Mouse (Mus musculus) liver, postnatal 0 days (tissue): ENCODE measurements around the gene Fam166a. TPM values are rescaled to one million over a fixed set of nuclear protein-coding genes. Genes with fewer than 3 reads are reported as not detected.

Source experiments
- ATAC-seq: fragments of 200-750 bp; cut with Nextera tagmentation; 2 replicates; pipeline ENCODE4 v1.8.0; 2017; ENCODE audit warnings: mild to moderate bottlenecking, moderate library complexity
- DNase-seq: peaks from one replicate; pipeline ENCODE4 v3.0.0-alpha.2; 2016
- H3K27ac ChIP-seq: fragments of 300-500 bp; sonication (generic); 2 replicates; pipeline ENCODE4 v1.5.1; 2014; ENCODE audit warnings: antibody characterized with exemption, moderate library complexity, mild to moderate bottlenecking, low read depth
- H3K27me3 ChIP-seq: fragments of 300-500 bp; sonication (generic); 2 replicates; pipeline ENCODE4 v1.6.1; 2014; ENCODE audit warnings: low read length, control low read depth, mixed read lengths; ENCODE audit not compliant: insufficient read depth
- H3K36me3 ChIP-seq: fragments of 300-500 bp; sonication (generic); replicated peaks from 2 replicates; pipeline ENCODE4 v1.6.1; 2014; ENCODE audit warnings: mild to moderate bottlenecking, control low read depth, low read length, moderate library complexity, mixed read lengths; ENCODE audit not compliant: insufficient read depth
- H3K4me1 ChIP-seq: fragments of 300-500 bp; sonication (generic); 2 replicates; pipeline ENCODE4 v1.6.1; 2014; ENCODE audit warnings: antibody characterized with exemption, mild to moderate bottlenecking, control low read depth; ENCODE audit not compliant: insufficient read depth
- H3K4me2 ChIP-seq: fragments of 300-500 bp; sonication (generic); 2 replicates; pipeline ENCODE4 v1.6.1; 2014; ENCODE audit warnings: low read depth, mild to moderate bottlenecking, low read length, moderate library complexity, mixed read lengths
- H3K4me3 ChIP-seq: fragments of 300-500 bp; sonication (generic); 2 replicates; pipeline ENCODE4 v1.5.1; 2014; ENCODE audit warnings: low read depth, low read length
- H3K9ac ChIP-seq: fragments of 300-500 bp; sonication (generic); replicated peaks from 2 replicates; pipeline ENCODE4 v1.6.1; 2014; ENCODE audit warnings: mild to moderate bottlenecking, moderate library complexity
- H3K9me3 ChIP-seq: fragments of 300-500 bp; sonication (generic); 2 replicates; pipeline ENCODE4 v1.6.1; 2016; ENCODE audit warnings: mild to moderate bottlenecking, control low read depth, low read length, mixed read lengths
- CTCF ChIP-seq: sonication (generic); IDR thresholded peaks from 2 replicates; pipeline ENCODE4 v1.5.1; 2016; ENCODE audit warnings: antibody characterized with exemption, low read depth
- EP300 ChIP-seq: IDR thresholded peaks from 2 replicates; pipeline ENCODE4 v1.6.1; 2016; ENCODE audit warnings: antibody characterized with exemption, low read depth, mild to moderate bottlenecking
- WGBS: fragments of 180-500 bp; shearing (Covaris S2); extraction: QIAGEN DNeasy Blood & Tissue Kit; methylation state at CpG from one replicate; pipeline ENCODE4 v1.1.7; 2014; ENCODE audit not compliant: insufficient replicate concordance; 5-methylcytosine and 5-hydroxymethylcytosine counted together
- polyA plus RNA-seq: library from polyadenylated mRNA; unstranded; fragments of >200 nt; fragmentation: Nextera tagmentation; extraction: Ambion mirVana; gene quantifications from 2 replicates; pipeline ENCODE4 v1.2.1, GENCODE M21; 2015

Gene Fam166a
- polyA plus RNA-seq, 1 experiment from 2014 or later = not detected

GRCm38 (mm10) chr2:25197946-25198345 lies 20.6 kb upstream of the Fam166a start:
- Histone ChIP-seq H3K27ac (no peak overlapping the region; the same call in 1 of the 2 replicates), H3K9ac (no peak overlapping the region), H3K4me1 (peaks cover 36% of the 10 kb centered on the region), H3K4me3 (no peak overlapping the region), H3K9me3 (no peaks in the 10 kb centered on the region), H3K4me2 (no peak overlapping the region), H3K27me3 (no peaks in the 10 kb centered on the region), H3K36me3 (peaks cover 34% of the 10 kb centered on the region)
- TF ChIP-seq EP300 (no peak), CTCF (no peak)
- ATAC-seq = no peak
- no peak for DNase-seq

GRCm38 (mm10) chr2:25200631-25201030 lies 17.9 kb upstream of the Fam166a start:
- no peak for DNase-seq
- Histone ChIP-seq H3K9me3 (no peaks in the 10 kb centered on the region), H3K36me3 (peaks cover 54% of the 10 kb centered on the region), H3K9ac (no peak overlapping the region), H3K27ac (no peak overlapping the region), H3K27me3 (no peaks in the 10 kb centered on the region), H3K4me2 (no peak overlapping the region), H3K4me1 (peaks cover 14% of the 10 kb centered on the region), H3K4me3 (no peak overlapping the region)
- ATAC-seq = no peak
- TF ChIP-seq CTCF (no peak), EP300 (no peak)
- WGBS = 83% methylated on average over 2 of the region's 2 CpGs

GRCm38 (mm10) chr2:25203631-25204214 lies 14.8 kb upstream of the Fam166a start:
- peak; percentile 54 for ATAC-seq
- Histone ChIP-seq H3K4me3 (no peak overlapping the region), H3K9ac (no peak overlapping the region), H3K36me3 (peaks cover 75% of the 10 kb centered on the region), H3K9me3 (no peaks in the 10 kb centered on the region), H3K27me3 (no peaks in the 10 kb centered on the region), H3K4me1 (no peaks in the 10 kb centered on the region), H3K27ac (no peak overlapping the region), H3K4me2 (no peak overlapping the region)
- 57% methylated on average over 4 of the region's 4 CpGs for WGBS
- peak; percentile 53 for DNase-seq
- TF ChIP-seq CTCF = peak; percentile 49
- no peak for TF ChIP-seq EP300

- H3K9ac ChIP-seq = no peak overlapping the region
- peaks cover 16% of the 10 kb centered on the region for H3K4me1 ChIP-seq
- no peak overlapping the region for H3K27ac ChIP-seq
- 76% methylated on average over 1 of the region's 1 CpGs for WGBS
- H3K27me3 ChIP-seq = no peaks in the 10 kb centered on the region
- TF ChIP-seq CTCF = no peak
- ATAC-seq (no peak), DNase-seq (no peak)
- H3K4me3 ChIP-seq = no peak overlapping the region
- H3K4me2 ChIP-seq = no peak overlapping the region
- H3K36me3 ChIP-seq = peaks cover 52% of the 10 kb centered on the region
- H3K9me3 ChIP-seq = no peaks in the 10 kb centered on the region
Observed at GRCm38 (mm10) chr2:25207593-25207992, 11.0 kb upstream of the Fam166a start.

GRCm38 (mm10) chr2:25210686-25211085 lies 7.9 kb upstream of the Fam166a start:
- peak overlapping the region; percentile 89 for H3K27ac ChIP-seq
- TF ChIP-seq EP300 = no peak
- TF ChIP-seq CTCF = no peak
- H3K9me3 ChIP-seq = no peaks in the 10 kb centered on the region
- H3K4me1 ChIP-seq = peaks cover 16% of the 10 kb centered on the region
- DNase-seq = no peak
- ATAC-seq = peak; percentile 22
- peaks cover 27% of the 10 kb centered on the region for H3K36me3 ChIP-seq
- H3K4me2 ChIP-seq = peak overlapping the region; percentile 77
- no peaks in the 10 kb centered on the region for H3K27me3 ChIP-seq
- H3K9ac ChIP-seq = peak overlapping the region; percentile 92
- peak overlapping the region; percentile 89 for H3K4me3 ChIP-seq
- WGBS = 0% methylated on average over 24 of the region's 24 CpGs

GRCm38 (mm10) chr2:25211121-25211670 lies 7.3 kb upstream of the Fam166a start, which contains the start of gene Nelfb:
Nelfb (minus strand) TSS chr2:25211489.
- peak; percentile 93 for DNase-seq
- 2% methylated on average over 44 of the region's 44 CpGs for WGBS
- Histone ChIP-seq H3K27ac (peak within 1 kb of the TSS; percentile 89), H3K9ac (peak within 1 kb of the TSS; percentile 92), H3K4me2 (peak within 1 kb of the TSS; percentile 77), H3K36me3 (peaks cover 22% of the 10 kb centered on the region), H3K9me3 (no peaks in the 10 kb centered on the region), H3K4me1 (peaks cover 16% of the 10 kb centered on the region), H3K27me3 (no peaks in the 10 kb centered on the region), H3K4me3 (peak within 1 kb of the TSS; percentile 89)
- no peak for TF ChIP-seq CTCF
- 0 out of 2 replicates have a peak, but pooled peaks have one; percentile 27 for TF ChIP-seq EP300
- peak; percentile 97 for ATAC-seq
